In genomic region chr1:83105464-83105863, GRCm38 (mm10) we compare ENCODE assay signal across 28 mouse cellular contexts. TPM values are rescaled to one million over a fixed set of nuclear protein-coding genes. Genes with fewer than 3 reads are reported as not detected.
A peak's percentile ranks its signal among the peaks of the same experiment; 100 is the strongest.
DNase-seq lines count a peak whose midpoint lies in the region; ATAC-seq and TF ChIP-seq lines count a peak whose summit lies in the region.
"Had no signal": no experiment of that assay in that cellular context is flagged by ENCODE, and none has a peak within 500 bp of the region (broad histone marks: within the 10 kb centered on the region; RNA-seq: fewer than 3 reads in every experiment).

No protein-coding gene starts in this region.

- 51% methylated on average over 1 of the region's 1 CpGs for WGBS in intestine, embryonic 15.5 days
- 55% methylated on average over 1 of the region's 1 CpGs for WGBS in intestine, embryonic 16.5 days
- 26% methylated on average over 1 of the region's 1 CpGs for WGBS in intestine, postnatal 0 days
- WGBS in midbrain, postnatal 0 days, result 64% methylated on average over 1 of the region's 1 CpGs

- H3K27ac ChIP-seq in intestine, embryonic 15.5 days, result no peak overlapping the region
- H3K27ac ChIP-seq in intestine, embryonic 16.5 days (ENCODE audit: low read length), result no peak overlapping the region
- no peak overlapping the region for H3K27ac ChIP-seq in intestine, postnatal 0 days (ENCODE audit: low read depth, low read length)
- H3K27ac ChIP-seq in midbrain, postnatal 0 days (ENCODE audit: low read depth, low read length), result no peak overlapping the region

- no peak overlapping the region for H3K4me3 ChIP-seq in intestine, embryonic 15.5 days (replicated peaks)
- H3K4me3 ChIP-seq in intestine, embryonic 16.5 days (ENCODE audit: low read length), result no peak overlapping the region
- no peak overlapping the region for H3K4me3 ChIP-seq in intestine, postnatal 0 days (ENCODE audit: low read depth, low read length)
- H3K4me3 ChIP-seq in midbrain, postnatal 0 days (ENCODE audit: low read depth, low read length), result no peak overlapping the region

- CTCF ChIA-PET in Patski (lab: Charles Lee), result interaction anchor here (0.7 kb wide), 1 partner anchor 17 kb away, joined by 3 read pairs; no protein-coding TSS in a partner anchor

- in situ Hi-C loops in Patski (cut with MboI; ENCODE audit: low pct_unique_long_range_greater_than_20kb), result no loop called here

- H3K4me2 ChIP-seq in intestine, embryonic 15.5 days (replicated peaks), result no peak overlapping the region
- H3K4me2 ChIP-seq in intestine, embryonic 16.5 days (ENCODE audit: low read depth, low read length), result no peak overlapping the region
- H3K4me2 ChIP-seq in intestine, postnatal 0 days (replicated peaks; ENCODE audit: low read depth), result no peak overlapping the region
- H3K4me2 ChIP-seq in midbrain, postnatal 0 days (ENCODE audit: low read depth, low read length, poor library complexity, severe bottlenecking), result no peak overlapping the region

- H3K36me3 ChIP-seq in intestine, embryonic 15.5 days, result no peaks in the 10 kb centered on the region
- H3K36me3 ChIP-seq in intestine, embryonic 16.5 days (ENCODE audit: control insufficient read depth, insufficient read depth, low read length), result no peaks in the 10 kb centered on the region
- no peaks in the 10 kb centered on the region for H3K36me3 ChIP-seq in intestine, postnatal 0 days (ENCODE audit: control insufficient read depth, insufficient read depth)
- H3K36me3 ChIP-seq in midbrain, postnatal 0 days (ENCODE audit: insufficient read depth, low read length), result no peaks in the 10 kb centered on the region
- H3K36me3 ChIP-seq: G1E had no signal

- no peak for DNase-seq in Patski (ENCODE audit: low read depth, low spot score)
- no peak for DNase-seq in kidney, postnatal 25 days
- DNase-seq in yolk sac, embryonic 10.5 days (ENCODE audit: low spot score), result no peak
- no peak for DNase-seq in midbrain, postnatal 0 days (ENCODE audit: low spot score)
- DNase-seq in right cerebral cortex, postnatal 25 days, result no peak
- DNase-seq: adrenal gland, adult 2 months; adrenal gland, adult 8-10 months; adrenal gland, postnatal 14 days; adrenal gland, postnatal 25 days; adrenal gland, postnatal 36 days; B cell, adult 2 months; cerebellum, adult 11 months; cerebellum, adult 11-12 months; cerebellum, adult 18-20 months had no signal

- TF ChIP-seq CTCF in Patski (IDR thresholded peaks at IDR 0.05), result no peak
- TF ChIP-seq CTCF in intestine, postnatal 0 days (IDR thresholded peaks at IDR 0.05; ENCODE audit: low read depth), result no peak
- no peak for TF ChIP-seq CTCF in midbrain, postnatal 0 days (IDR thresholded peaks at IDR 0.05)

- H3K27me3 ChIP-seq in Patski, result no peaks in the 10 kb centered on the region
- H3K27me3 ChIP-seq in intestine, embryonic 15.5 days (replicated peaks), result no peaks in the 10 kb centered on the region
- H3K27me3 ChIP-seq in intestine, embryonic 16.5 days (replicated peaks; ENCODE audit: control insufficient read depth, insufficient read depth, low read length), result no peaks in the 10 kb centered on the region
- H3K27me3 ChIP-seq in intestine, postnatal 0 days (replicated peaks; ENCODE audit: control insufficient read depth, insufficient read depth, low read length), result no peaks in the 10 kb centered on the region
- no peaks in the 10 kb centered on the region for H3K27me3 ChIP-seq in midbrain, postnatal 0 days (ENCODE audit: insufficient read depth, low read length)
- H3K27me3 ChIP-seq: CH12.LX had no signal

- H3K9me3 ChIP-seq in intestine, embryonic 15.5 days, result no peaks in the 10 kb centered on the region
- H3K9me3 ChIP-seq in intestine, embryonic 16.5 days (ENCODE audit: control insufficient read depth, low read length), result no peaks in the 10 kb centered on the region
- no peaks in the 10 kb centered on the region for H3K9me3 ChIP-seq in intestine, postnatal 0 days (ENCODE audit: control insufficient read depth)
- no peaks in the 10 kb centered on the region for H3K9me3 ChIP-seq in midbrain, postnatal 0 days (ENCODE audit: low read length)
- H3K9me3 ChIP-seq: G1E had no signal

- no peak overlapping the region for H3K9ac ChIP-seq in intestine, embryonic 15.5 days
- H3K9ac ChIP-seq in intestine, embryonic 16.5 days (ENCODE audit: low read depth, low read length), result no peak overlapping the region
- H3K9ac ChIP-seq in intestine, postnatal 0 days (ENCODE audit: low read depth, low read length), result no peak overlapping the region
- no peak overlapping the region for H3K9ac ChIP-seq in midbrain, postnatal 0 days (replicated peaks; ENCODE audit: low read length, poor library complexity, severe bottlenecking)

- H3K4me1 ChIP-seq in intestine, embryonic 15.5 days (replicated peaks), result no peaks in the 10 kb centered on the region
- H3K4me1 ChIP-seq in intestine, embryonic 16.5 days (ENCODE audit: control insufficient read depth, insufficient read depth, low read length), result no peaks in the 10 kb centered on the region; the same call in 1 of the 2 replicates
- H3K4me1 ChIP-seq in intestine, postnatal 0 days (replicated peaks; ENCODE audit: control insufficient read depth, insufficient read depth, low read length), result 0 out of 2 replicates have a peak, but pooled peaks cover 2% of the 10 kb centered on the region
- no peaks in the 10 kb centered on the region for H3K4me1 ChIP-seq in midbrain, postnatal 0 days (ENCODE audit: insufficient read depth, low read length)

- POLR2A ChIA-PET in Patski (lab: Charles Lee), result interaction anchor here (0.8 kb wide), 1 partner anchor 132 kb away, joined by 4 read pairs; no protein-coding TSS in a partner anchor

- ATAC-seq in Patski, result peak; percentile 35
- peak; percentile 62 for ATAC-seq in intestine, embryonic 15.5 days
- ATAC-seq in intestine, embryonic 16.5 days, result peak; percentile 67
- peak; percentile 73 for ATAC-seq in intestine, postnatal 0 days
- ATAC-seq in midbrain, postnatal 0 days (ENCODE audit: low FRiP score), result no peak
- ATAC-seq: activated CD4-positive, CD25-positive, alpha-beta regulatory T cell, adult 4 months; CD4-positive, CD25-positive, alpha-beta regulatory T cell, adult 4 months had no signal

RNA-seq across cellular contexts. Expression of gene Ccl20, which starts 11.1 kb away (rescaled TPM):
- 2.6 TPM for polyA plus RNA-seq in Patski (2021)
- polyA plus RNA-seq in intestine, embryonic 15.5 days (2015; fragmentation: Nextera tagmentation; extraction: Ambion mirVana), result 3.6 and 3.9 TPM in 2 replicates
- 4.0 and 5.1 TPM in 2 replicates for polyA plus RNA-seq in intestine, embryonic 16.5 days (2015; fragmentation: Nextera tagmentation; extraction: Ambion mirVana)
- 13.2 and 28.1 TPM in 2 replicates for polyA plus RNA-seq in intestine, postnatal 0 days (2015; fragmentation: Nextera tagmentation; extraction: Ambion mirVana)
- not detected in 2 replicates for total RNA-seq in midbrain, postnatal 0 days (2014; rRNA removed)
- not detected in 2 replicates for polyA plus RNA-seq in midbrain, postnatal 0 days (2015; fragmentation: Nextera tagmentation; extraction: Ambion mirVana)
- total RNA-seq: adrenal gland, adult 18-20 months; adrenal gland, adult 2 months; adrenal gland, adult 8-10 months; adrenal gland, postnatal 10 days; adrenal gland, postnatal 14 days; adrenal gland, postnatal 25 days; adrenal gland, postnatal 36 days; adrenal gland, postnatal 4 days; MEL had no signal
- polyA plus RNA-seq: adrenal gland, adult 2 months; C2C12; G1E had no signal

RNA-seq across cellular contexts. Expression of gene Krtap28-13, which starts 44.7 kb away (rescaled TPM):
- not detected for polyA plus RNA-seq in Patski (2021)
- polyA plus RNA-seq in intestine, embryonic 15.5 days (2015; fragmentation: Nextera tagmentation; extraction: Ambion mirVana), result not detected in 2 replicates
- not detected in 2 replicates for polyA plus RNA-seq in intestine, embryonic 16.5 days (2015; fragmentation: Nextera tagmentation; extraction: Ambion mirVana)
- polyA plus RNA-seq in intestine, postnatal 0 days (2015; fragmentation: Nextera tagmentation; extraction: Ambion mirVana), result 0.12 TPM in 1 of 2 replicates, not detected in the other
- total RNA-seq in midbrain, postnatal 0 days (2014; rRNA removed), result not detected in 2 replicates
- not detected in 2 replicates for polyA plus RNA-seq in midbrain, postnatal 0 days (2015; fragmentation: Nextera tagmentation; extraction: Ambion mirVana)
- total RNA-seq: adrenal gland, adult 18-20 months; adrenal gland, adult 2 months; adrenal gland, adult 8-10 months; adrenal gland, postnatal 10 days; adrenal gland, postnatal 14 days; adrenal gland, postnatal 25 days; adrenal gland, postnatal 36 days; adrenal gland, postnatal 4 days; CH12.LX; ES-E14; MEL had no signal
- polyA plus RNA-seq: activated CD4-positive, CD25-positive, alpha-beta regulatory T cell, adult 4 months; adrenal gland, adult 2 months; brain, embryonic 14.5 days; C2C12; CD4-positive, CD25-positive, alpha-beta regulatory T cell, adult 4 months; G1E had no signal

RNA-seq across cellular contexts. Expression of gene A030005K14Rik, which starts 46.3 kb away (rescaled TPM):
- not detected for polyA plus RNA-seq in Patski (2021)
- polyA plus RNA-seq in intestine, embryonic 15.5 days (2015; fragmentation: Nextera tagmentation; extraction: Ambion mirVana), result not detected in 2 replicates
- not detected in 2 replicates for polyA plus RNA-seq in intestine, embryonic 16.5 days (2015; fragmentation: Nextera tagmentation; extraction: Ambion mirVana)
- polyA plus RNA-seq in intestine, postnatal 0 days (2015; fragmentation: Nextera tagmentation; extraction: Ambion mirVana), result not detected in 2 replicates
- not detected in 2 replicates for total RNA-seq in midbrain, postnatal 0 days (2014; rRNA removed)
- not detected in 2 replicates for polyA plus RNA-seq in midbrain, postnatal 0 days (2015; fragmentation: Nextera tagmentation; extraction: Ambion mirVana)
- total RNA-seq: adrenal gland, adult 18-20 months; adrenal gland, adult 2 months; adrenal gland, adult 8-10 months; adrenal gland, postnatal 10 days; adrenal gland, postnatal 14 days; adrenal gland, postnatal 25 days; adrenal gland, postnatal 36 days; adrenal gland, postnatal 4 days; CH12.LX; ES-E14; G1E; MEL had no signal
- polyA plus RNA-seq: activated CD4-positive, CD25-positive, alpha-beta regulatory T cell, adult 4 months; adrenal gland, adult 2 months; brain, embryonic 14.5 days; C2C12; CD4-positive, CD25-positive, alpha-beta regulatory T cell, adult 4 months; G1E had no signal

RNA-seq across cellular contexts. Expression of gene Daw1, which starts 54.1 kb away (rescaled TPM):
- 0.27 TPM for polyA plus RNA-seq in Patski (2021)
- polyA plus RNA-seq in intestine, embryonic 15.5 days (2015; fragmentation: Nextera tagmentation; extraction: Ambion mirVana), result 0.18 TPM in 1 of 2 replicates, not detected in the other
- polyA plus RNA-seq in intestine, embryonic 16.5 days (2015; fragmentation: Nextera tagmentation; extraction: Ambion mirVana), result not detected in 2 replicates
- polyA plus RNA-seq in intestine, postnatal 0 days (2015; fragmentation: Nextera tagmentation; extraction: Ambion mirVana), result not detected in 2 replicates
- 0.88 and 1.2 TPM in 2 replicates for total RNA-seq in midbrain, postnatal 0 days (2014; rRNA removed)
- polyA plus RNA-seq in midbrain, postnatal 0 days (2015; fragmentation: Nextera tagmentation; extraction: Ambion mirVana), result 1.7 and 1.9 TPM in 2 replicates
- total RNA-seq: adrenal gland, adult 18-20 months; adrenal gland, adult 2 months; adrenal gland, adult 8-10 months; adrenal gland, postnatal 10 days; adrenal gland, postnatal 14 days; adrenal gland, postnatal 25 days; adrenal gland, postnatal 36 days; CH12.LX; ES-E14; G1E; MEL had no signal
- polyA plus RNA-seq: adrenal gland, adult 2 months; C2C12; CD4-positive, CD25-positive, alpha-beta regulatory T cell, adult 4 months; G1E had no signal
